ENCODE assay signal across 8 mouse cellular contexts in the genomic region with DNA sequence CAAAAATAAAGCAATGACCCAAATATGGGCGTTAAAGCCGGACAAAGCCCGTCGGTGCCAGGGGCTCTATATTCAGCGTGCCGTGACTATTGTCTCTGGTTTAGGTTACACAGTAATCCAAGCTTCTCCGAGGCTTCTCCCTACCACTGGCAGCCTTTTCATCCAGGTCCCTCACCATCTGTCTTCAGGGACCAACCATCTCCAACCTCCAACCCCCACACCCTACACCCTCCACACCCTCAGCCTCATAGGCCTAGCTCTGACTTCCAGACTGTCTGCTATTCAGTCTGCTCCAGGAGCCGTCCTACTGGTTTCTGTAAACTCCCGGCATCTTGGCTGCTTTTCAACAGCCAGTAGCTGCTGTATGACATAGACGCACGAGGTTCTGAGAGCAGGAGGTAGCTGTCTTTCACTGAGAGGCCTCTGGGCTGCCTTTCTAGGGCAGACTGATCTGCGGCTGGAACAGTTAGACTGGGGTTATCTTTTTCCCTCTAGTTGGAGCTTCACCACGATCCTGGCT. TPM values are rescaled to one million over a fixed set of nuclear protein-coding genes. Genes with fewer than 3 reads are reported as not detected.
DNase-seq lines count a peak whose midpoint lies in the region; ATAC-seq and TF ChIP-seq lines count a peak whose summit lies in the region.
"Had no signal": no experiment of that assay in that cellular context is flagged by ENCODE, and none has a peak within 500 bp of the region (broad histone marks: within the 10 kb centered on the region; RNA-seq: fewer than 3 reads in every experiment).

No protein-coding gene starts in this region.

- no peak for TF ChIP-seq CTCF in Patski (IDR thresholded peaks at IDR 0.05)

- intact Hi-C loops in left cerebral cortex, postnatal 25 days (cut with DNase I) = loop anchor here (1.0 kb wide), 1 partner anchor 65 kb away; no protein-coding TSS in a partner anchor

- in situ Hi-C loops in Patski (cut with MboI; ENCODE audit: low pct_unique_long_range_greater_than_20kb) = no loop called here

- no peaks in the 10 kb centered on the region for H3K9me3 ChIP-seq in midbrain, embryonic 10.5 days (replicated peaks)

- POLR2A ChIA-PET in Patski (lab: Charles Lee) = interaction anchor here (0.8 to 1.0 kb wide), 4 partner anchors 13 to 71 kb away, joined by 3 to 4 read pairs (median 3); no protein-coding TSS in a partner anchor

- H3K4me1 ChIP-seq in midbrain, embryonic 10.5 days = peaks cover 62% of the 10 kb centered on the region

- no peaks in the 10 kb centered on the region for H3K36me3 ChIP-seq in midbrain, embryonic 10.5 days
- no peaks in the 10 kb centered on the region for H3K36me3 ChIP-seq in splenic B cell, adult 2 months (ENCODE audit: control insufficient read depth, insufficient read depth, low read length, poor library complexity, severe bottlenecking)

- no peaks in the 10 kb centered on the region for H3K27me3 ChIP-seq in Patski
- H3K27me3 ChIP-seq in midbrain, embryonic 10.5 days (ENCODE audit: low read depth, poor library complexity, severe bottlenecking) = peaks cover 6% of the 10 kb centered on the region; the same call in 1 of the 2 replicates
- no peaks in the 10 kb centered on the region for H3K27me3 ChIP-seq in splenic B cell, adult 2 months (ENCODE audit: control insufficient read depth, insufficient read depth, low read length, poor library complexity, severe bottlenecking)

- CTCF ChIA-PET in Patski (lab: Charles Lee) = interaction anchor here (0.9 to 1.6 kb wide), 7 partner anchors 19 to 96 kb away, joined by 3 to 4 read pairs (median 3); no protein-coding TSS in a partner anchor

- H3K27ac ChIP-seq in midbrain, embryonic 10.5 days (replicated peaks) = peak overlapping the region; percentile 99

- H3K4me3 ChIP-seq in midbrain, embryonic 10.5 days = peak overlapping the region; percentile 57

- ATAC-seq in Patski = peak; percentile 28

- WGBS in midbrain, embryonic 10.5 days = 32% methylated on average over 13 of the region's 13 CpGs

- DNase-seq in Patski (ENCODE audit: low read depth, low spot score) = peak; percentile 64
- DNase-seq in cerebellum, postnatal 10 days = peak; percentile 81
- peak; percentile 67 for DNase-seq in gastrocnemius, adult 18-20 months (ENCODE audit: low spot score)
- DNase-seq in induced T-regulatory cell, adult 2 months (ENCODE audit: low read depth) = peak; percentile 49
- DNase-seq in left cerebral cortex, postnatal 25 days (ENCODE audit: low spot score in 2 of 2) = peak; percentile 56 to 88
- DNase-seq in midbrain, embryonic 10.5 days (ENCODE audit: low spot score) = peak; percentile 57
- DNase-seq in splenic B cell, adult 2 months (ENCODE audit: low read depth, low spot score) = peak; percentile 34

RNA-seq across cellular contexts. Expression of gene Tex44, which starts 9.2 kb away (rescaled TPM):
- polyA plus RNA-seq in Patski (2021) = not detected
- total RNA-seq in gastrocnemius, adult 18-20 months (2021) = not detected
- not detected for total RNA-seq in left cerebral cortex, postnatal 25 days (2021)
- polyA plus RNA-seq in midbrain, embryonic 10.5 days (2016; fragmentation: Nextera tagmentation; extraction: Ambion mirVana) = 0.07 and 0.11 TPM in 2 replicates
- total RNA-seq: hematopoietic stem cell, adult 5-6 weeks had no signal

RNA-seq across cellular contexts. Expression of gene Nmur1, which starts 9.3 kb away (rescaled TPM):
- not detected for polyA plus RNA-seq in Patski (2021)
- total RNA-seq in gastrocnemius, adult 18-20 months (2021) = not detected
- not detected for total RNA-seq in left cerebral cortex, postnatal 25 days (2021)
- polyA plus RNA-seq in midbrain, embryonic 10.5 days (2016; fragmentation: Nextera tagmentation; extraction: Ambion mirVana) = not detected in 2 replicates
- total RNA-seq: hematopoietic stem cell, adult 5-6 weeks had no signal

Comparison
In these comparisons a context has a peak if more than half of its experiments do, and no peak if none do; other contexts are left out.
1. Peak in every context shown above with its lines: DNase-seq, ATAC-seq, H3K4me3 ChIP-seq and H3K27ac ChIP-seq.